Mouse (Mus musculus) cerebellum, adult 2 months (tissue): Measurements from ENCODE around the gene Smg6.

Source experiments
- CTCF ChIP-seq: fragments of 200-500 bp; IDR thresholded peaks from 2 replicates; pipeline ENCODE4 v1.5.1; 2011; ENCODE audit warnings: low read depth, mild to moderate bottlenecking, control low read depth, low read length, moderate library complexity, borderline replicate concordance; ENCODE audit not compliant: insufficient read depth
- POLR2A ChIP-seq: fragments of 200-500 bp; IDR thresholded peaks from 2 replicates; pipeline ENCODE4 v1.6.1; 2011; ENCODE audit warnings: low read length, control low read depth, borderline replicate concordance; ENCODE audit not compliant: insufficient read depth

- TF ChIP-seq CTCF (no peak), POLR2A (no peak)
These were observed 264.2 kb downstream of the Smg6 start for GRCm38 (mm10) chr11:75189713-75190370.
